Mouse (Mus musculus) cerebellum, adult 2 months (tissue): ENCODE measurements around the gene Nhlrc3.

Experiments
- CTCF ChIP-seq: fragments of 200-500 bp; IDR thresholded peaks from 2 replicates; pipeline ENCODE4 v1.5.1; 2011; ENCODE audit warnings: low read depth, mild to moderate bottlenecking, control low read depth, low read length, moderate library complexity, borderline replicate concordance; ENCODE audit not compliant: insufficient read depth
- POLR2A ChIP-seq: fragments of 200-500 bp; IDR thresholded peaks from 2 replicates; pipeline ENCODE4 v1.6.1; 2011; ENCODE audit warnings: low read length, control low read depth, borderline replicate concordance; ENCODE audit not compliant: insufficient read depth

GRCm38 (mm10) chr3:53486561-53486960 lies 23.4 kb upstream of the Nhlrc3 start:
- TF ChIP-seq POLR2A (no peak), CTCF (no peak)
